Mouse (Mus musculus) G1E (cell line): Measurements from ENCODE around the gene Abhd4.

ENCODE experiments used
- CTCF ChIP-seq: IDR thresholded peaks from 2 replicates; pipeline ENCODE4 v1.5.1; 2012; ENCODE audit warnings: low read depth, low read length, inconsistent platforms, mixed read lengths
- GATA1 ChIP-seq: IDR thresholded peaks from 2 replicates; pipeline ENCODE4 v1.6.1; 2012; ENCODE audit warnings: borderline replicate concordance, low read length, inconsistent platforms, mixed read lengths
- TAL1 ChIP-seq: conservative IDR thresholded peaks from 2 replicates; pipeline ENCODE4 v1.6.1; 2012; ENCODE audit warnings: low read depth, low read length, inconsistent platforms, mixed read lengths

DNA sequence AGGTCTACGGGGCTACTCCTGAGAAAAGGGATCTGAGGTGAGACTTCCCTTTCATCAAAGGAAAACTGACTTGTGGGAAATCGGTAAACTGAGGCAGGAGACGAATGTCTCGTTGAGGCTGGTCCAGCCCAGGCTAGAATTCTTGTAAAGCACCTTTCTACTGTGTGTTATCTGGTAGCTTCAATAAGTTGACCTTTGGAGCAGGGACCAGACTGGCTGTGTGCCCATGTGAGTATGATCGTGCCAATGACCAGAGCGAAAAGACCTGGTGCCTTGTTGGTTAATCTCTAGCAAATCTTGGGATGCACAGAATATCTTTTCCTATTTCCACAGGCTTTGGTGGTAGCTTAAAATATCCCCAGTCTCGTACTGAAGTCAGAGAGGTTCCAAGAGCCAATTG lies 37.9 kb upstream of the Abhd4 start:
- TF ChIP-seq CTCF, result no peak
- TF ChIP-seq GATA1, result no peak
- no peak for TF ChIP-seq TAL1
